Mouse (Mus musculus): Measurements from ENCODE around the gene Zcchc8. TPM values are rescaled to one million over a fixed set of nuclear protein-coding genes. Genes with fewer than 3 reads are reported as not detected.
A peak's percentile ranks its signal among the peaks of the same experiment; 100 is the strongest.
"Not testable (repeated sequence)": the region's sequence is repeated elsewhere in the genome, so short reads cannot be mapped to it uniquely, and the experiment has no call there.

Gene Zcchc8
- polyA plus RNA-seq, 1 experiment: 71.5 TPM

GRCm38 (mm10) chr5:123747604-123748003 lies 26.7 kb upstream of the Zcchc8 start:
- no peaks in the 10 kb centered on the region for H3K27me3 ChIP-seq (ENCODE audit: control insufficient read depth, insufficient read depth, low read length)
- TF ChIP-seq CTCF (IDR thresholded peaks at IDR 0.05; ENCODE audit: borderline replicate concordance, control insufficient read depth, extremely low read depth, insufficient read depth, low read length, poor library complexity): no peak
- TF ChIP-seq POLR2A (IDR thresholded peaks at IDR 0.05; ENCODE audit: control insufficient read depth, extremely low read depth, insufficient read depth, low read length, poor library complexity): no peak
- no peak for DNase-seq
- WGBS: 20% methylated on average over 7 of the region's 7 CpGs
- peaks cover 28% of the 10 kb centered on the region for H3K36me3 ChIP-seq (ENCODE audit: control insufficient read depth, insufficient read depth, low read length)
- H3K4me1 ChIP-seq (replicated peaks; ENCODE audit: control insufficient read depth, insufficient read depth, low read length): 0 out of 2 replicates have a peak, but pooled peaks cover 2% of the 10 kb centered on the region
- no peak overlapping the region for H3K27ac ChIP-seq (ENCODE audit: control insufficient read depth, insufficient read depth, low read length)
- peak overlapping the region; percentile 22; the same call in 1 of the 2 replicates for H3K4me3 ChIP-seq (ENCODE audit: control insufficient read depth, insufficient read depth, low read length)

DNA sequence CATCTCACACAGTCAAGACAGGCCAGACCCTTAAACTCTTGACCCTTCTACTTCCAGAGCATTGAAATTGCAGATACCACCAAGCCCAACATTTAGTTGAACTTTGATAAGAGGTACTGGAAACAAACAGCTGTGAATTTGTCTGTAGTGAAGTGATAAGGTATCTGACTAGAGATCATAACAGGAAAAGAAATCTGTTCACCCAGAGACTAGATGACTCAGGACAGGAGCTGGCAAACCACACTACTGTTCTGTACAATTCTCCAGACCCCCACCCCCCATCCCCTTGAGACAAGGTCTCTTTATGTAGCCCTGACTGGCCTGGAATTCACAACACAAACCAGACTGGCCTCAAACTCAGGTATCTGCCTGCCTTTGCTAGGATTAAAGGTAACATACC lies 25.4 kb upstream of the Zcchc8 start:
- TF ChIP-seq CTCF (IDR thresholded peaks at IDR 0.05; ENCODE audit: borderline replicate concordance, control insufficient read depth, extremely low read depth, insufficient read depth, low read length, poor library complexity) (no peak), POLR2A (IDR thresholded peaks at IDR 0.05; ENCODE audit: control insufficient read depth, extremely low read depth, insufficient read depth, low read length, poor library complexity) (no peak)
- H3K36me3 ChIP-seq (ENCODE audit: control insufficient read depth, insufficient read depth, low read length): peaks cover 40% of the 10 kb centered on the region
- no peaks in the 10 kb centered on the region for H3K27me3 ChIP-seq (ENCODE audit: control insufficient read depth, insufficient read depth, low read length)
- DNase-seq: no peak
- 0 out of 2 replicates have a peak, but pooled peaks cover 2% of the 10 kb centered on the region for H3K4me1 ChIP-seq (replicated peaks; ENCODE audit: control insufficient read depth, insufficient read depth, low read length)
- no peak overlapping the region for H3K27ac ChIP-seq (ENCODE audit: control insufficient read depth, insufficient read depth, low read length)
- no peak overlapping the region for H3K4me3 ChIP-seq (ENCODE audit: control insufficient read depth, insufficient read depth, low read length)

DNA sequence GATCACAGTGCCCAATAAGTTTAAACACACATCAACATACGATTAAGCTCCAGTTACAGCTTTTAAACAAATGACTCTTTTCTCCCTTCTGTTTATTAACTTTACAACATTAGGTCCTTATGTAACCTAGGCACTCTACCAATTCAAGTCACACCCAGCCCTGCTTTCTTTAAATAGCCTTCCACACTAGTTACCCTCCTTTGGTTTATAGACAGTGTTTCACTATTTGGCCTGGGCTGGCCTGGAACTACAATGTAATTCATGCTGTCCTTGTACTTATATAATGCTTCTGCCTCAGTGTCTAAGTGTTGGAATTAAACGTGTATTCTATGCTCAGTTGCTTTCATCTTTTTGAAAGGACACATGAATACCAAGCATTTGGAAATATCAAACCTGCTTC lies 23.5 kb upstream of the Zcchc8 start:
- H3K4me3 ChIP-seq (ENCODE audit: control insufficient read depth, insufficient read depth, low read length): no peak overlapping the region
- 87% methylated on average over 2 of the region's 2 CpGs for WGBS
- DNase-seq: no peak
- H3K36me3 ChIP-seq (ENCODE audit: control insufficient read depth, insufficient read depth, low read length): peaks cover 59% of the 10 kb centered on the region
- H3K27me3 ChIP-seq (ENCODE audit: control insufficient read depth, insufficient read depth, low read length): no peaks in the 10 kb centered on the region
- H3K4me1 ChIP-seq (replicated peaks; ENCODE audit: control insufficient read depth, insufficient read depth, low read length): 0 out of 2 replicates have a peak, but pooled peaks cover 2% of the 10 kb centered on the region
- TF ChIP-seq POLR2A (IDR thresholded peaks at IDR 0.05; ENCODE audit: control insufficient read depth, extremely low read depth, insufficient read depth, low read length, poor library complexity): no peak
- no peak overlapping the region for H3K27ac ChIP-seq (ENCODE audit: control insufficient read depth, insufficient read depth, low read length)

- H3K4me3 ChIP-seq (ENCODE audit: control insufficient read depth, insufficient read depth, low read length): no peak overlapping the region
- H3K36me3 ChIP-seq (ENCODE audit: control insufficient read depth, insufficient read depth, low read length): peaks cover 85% of the 10 kb centered on the region
- no peak for DNase-seq
- no peak overlapping the region for H3K27ac ChIP-seq (ENCODE audit: control insufficient read depth, insufficient read depth, low read length)
- H3K27me3 ChIP-seq (ENCODE audit: control insufficient read depth, insufficient read depth, low read length): no peaks in the 10 kb centered on the region
- WGBS: 97% methylated on average over 2 of the region's 2 CpGs
- TF ChIP-seq POLR2A (IDR thresholded peaks at IDR 0.05; ENCODE audit: control insufficient read depth, extremely low read depth, insufficient read depth, low read length, poor library complexity) (no peak), CTCF (IDR thresholded peaks at IDR 0.05; ENCODE audit: borderline replicate concordance, control insufficient read depth, extremely low read depth, insufficient read depth, low read length, poor library complexity) (no peak)
- H3K4me1 ChIP-seq (replicated peaks; ENCODE audit: control insufficient read depth, insufficient read depth, low read length): no peaks in the 10 kb centered on the region
Measured at GRCm38 (mm10) chr5:123730981-123731380, 10.1 kb upstream of the Zcchc8 start.

DNA sequence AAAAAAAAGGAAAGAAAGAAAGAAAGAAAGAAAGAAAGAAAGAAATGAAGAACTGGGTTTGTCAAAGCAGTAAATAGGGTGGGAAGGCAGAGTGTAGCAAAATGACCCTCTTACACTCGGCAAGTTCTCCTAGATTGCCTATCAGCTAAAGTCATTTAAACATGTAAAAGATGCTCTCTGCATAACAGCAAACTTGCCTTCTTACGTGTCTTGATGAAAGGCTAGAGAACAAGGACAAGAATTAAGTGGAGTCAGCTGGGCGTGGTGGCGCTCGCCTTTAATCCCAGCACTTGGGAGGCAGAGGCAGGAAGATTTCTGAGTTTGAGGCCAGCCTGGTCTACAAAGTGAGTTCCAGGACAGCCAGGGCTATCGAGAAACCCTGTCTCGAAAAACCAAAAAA lies 2.9 kb upstream of the Zcchc8 start:
- not testable (repeated sequence) for H3K27me3 ChIP-seq (ENCODE audit: control insufficient read depth, insufficient read depth, low read length); H3K4me3 ChIP-seq (ENCODE audit: control insufficient read depth, insufficient read depth, low read length)
- 83% methylated on average over 7 of the region's 7 CpGs for WGBS

DNA sequence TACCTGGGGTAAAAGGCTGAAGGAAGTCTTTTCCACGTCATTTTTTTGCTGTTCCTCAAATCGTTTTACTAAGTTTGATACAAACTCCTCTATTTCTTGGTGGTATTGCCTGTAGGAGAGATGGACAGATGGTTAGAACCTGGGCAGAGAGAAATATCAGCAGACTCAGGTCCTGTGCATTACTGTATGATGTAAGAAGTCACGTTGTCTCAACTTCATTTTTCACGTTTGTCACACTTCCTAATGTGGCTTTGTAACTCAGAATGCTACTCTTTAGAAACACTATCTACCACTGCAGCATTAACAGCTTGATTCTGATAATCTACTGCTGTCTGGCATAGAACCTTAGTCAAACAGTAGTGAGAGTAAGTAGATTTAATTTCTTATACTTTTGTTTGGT lies 6.3 kb downstream of the Zcchc8 start:
- Histone ChIP-seq H3K4me1 (replicated peaks; ENCODE audit: control insufficient read depth, insufficient read depth, low read length) (no peaks in the 10 kb centered on the region), H3K4me3 (ENCODE audit: control insufficient read depth, insufficient read depth, low read length) (no peak overlapping the region), H3K36me3 (ENCODE audit: control insufficient read depth, insufficient read depth, low read length) (peaks cover 53% of the 10 kb centered on the region), H3K27ac (ENCODE audit: control insufficient read depth, insufficient read depth, low read length) (no peak overlapping the region), H3K27me3 (ENCODE audit: control insufficient read depth, insufficient read depth, low read length) (no peaks in the 10 kb centered on the region)
- TF ChIP-seq CTCF (IDR thresholded peaks at IDR 0.05; ENCODE audit: borderline replicate concordance, control insufficient read depth, extremely low read depth, insufficient read depth, low read length, poor library complexity) (no peak), POLR2A (IDR thresholded peaks at IDR 0.05; ENCODE audit: control insufficient read depth, extremely low read depth, insufficient read depth, low read length, poor library complexity) (no peak)
- no peak for DNase-seq
- 93% methylated on average over 4 of the region's 4 CpGs for WGBS

More for the DNA sequence above, 2.9 kb upstream of the Zcchc8 start:
- not testable (repeated sequence) for DNase-seq; H3K4me1 ChIP-seq (replicated peaks; ENCODE audit: control insufficient read depth, insufficient read depth, low read length); H3K27ac ChIP-seq (ENCODE audit: control insufficient read depth, insufficient read depth, low read length)
- peaks cover 14% of the 10 kb centered on the region for H3K36me3 ChIP-seq (ENCODE audit: control insufficient read depth, insufficient read depth, low read length)

GRCm38 (mm10) chr5:123713782-123714181 lies 7.1 kb downstream of the Zcchc8 start:
- WGBS: 95% methylated on average over 6 of the region's 6 CpGs
- H3K36me3 ChIP-seq (ENCODE audit: control insufficient read depth, insufficient read depth, low read length): peaks cover 62% of the 10 kb centered on the region
- no peak overlapping the region for H3K4me3 ChIP-seq (ENCODE audit: control insufficient read depth, insufficient read depth, low read length)
- no peaks in the 10 kb centered on the region for H3K27me3 ChIP-seq (ENCODE audit: control insufficient read depth, insufficient read depth, low read length)
- no peak for DNase-seq
- no peak for TF ChIP-seq POLR2A (IDR thresholded peaks at IDR 0.05; ENCODE audit: control insufficient read depth, extremely low read depth, insufficient read depth, low read length, poor library complexity)
- no peak for TF ChIP-seq CTCF (IDR thresholded peaks at IDR 0.05; ENCODE audit: borderline replicate concordance, control insufficient read depth, extremely low read depth, insufficient read depth, low read length, poor library complexity)
- H3K27ac ChIP-seq (ENCODE audit: control insufficient read depth, insufficient read depth, low read length): no peak overlapping the region
- H3K4me1 ChIP-seq (replicated peaks; ENCODE audit: control insufficient read depth, insufficient read depth, low read length): no peaks in the 10 kb centered on the region
